Mouse (Mus musculus): ENCODE measurements at regions not wholly inside any gene's neighbourhood (a gene's known extent, or its start where the extent isn't known, plus 50 kb on each side); places are given as distances from the start of the nearest gene placed in this dataset.
"Not testable (repeated sequence)": the region's sequence is repeated elsewhere in the genome, so short reads cannot be mapped to it uniquely, and the experiment has no call there.

DNA sequence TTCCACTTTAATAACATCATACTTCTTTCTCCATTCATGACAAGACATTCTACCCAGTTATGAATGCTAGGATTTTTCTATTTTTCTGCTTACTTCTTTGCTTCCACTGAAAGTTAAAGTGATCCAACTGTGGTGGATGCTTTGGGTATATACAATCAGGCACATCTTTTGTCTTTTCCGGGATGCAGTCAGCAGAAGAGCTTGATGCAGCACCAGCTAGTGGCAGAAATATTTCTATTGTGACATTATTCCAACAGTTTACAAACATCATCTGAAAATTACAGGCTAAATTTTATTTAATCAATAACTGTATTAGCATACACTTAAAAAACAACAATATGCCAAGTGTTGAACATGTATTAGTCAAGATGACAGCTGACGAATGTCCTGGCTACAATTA lies 336.3 kb downstream of the Tm4sf1 start:
- ATAC-seq (ENCODE audit: low FRiP score, low read depth): no peak
- no peaks in the 10 kb centered on the region for H3K9me3 ChIP-seq
- H3K4me2 ChIP-seq (replicated peaks): no peak overlapping the region
- H3K36me3 ChIP-seq: no peaks in the 10 kb centered on the region
- no peak overlapping the region for H3K4me3 ChIP-seq
- H3K27me3 ChIP-seq: no peaks in the 10 kb centered on the region
- no peak overlapping the region for H3K9ac ChIP-seq (replicated peaks)
- H3K27ac ChIP-seq (replicated peaks): no peak overlapping the region
- H3K4me1 ChIP-seq: peaks cover 14% of the 10 kb centered on the region
- 90% methylated on average over 2 of the region's 2 CpGs for WGBS

- WGBS: 87% methylated on average over 3 of the region's 3 CpGs
- Histone ChIP-seq H3K9me3 (no peaks in the 10 kb centered on the region), H3K9ac (replicated peaks) (no peak overlapping the region), H3K36me3 (no peaks in the 10 kb centered on the region), H3K27me3 (no peaks in the 10 kb centered on the region), H3K27ac (replicated peaks) (no peak overlapping the region), H3K4me2 (replicated peaks) (no peak overlapping the region), H3K4me3 (no peak overlapping the region), H3K4me1 (peaks cover 14% of the 10 kb centered on the region)
- ATAC-seq (ENCODE audit: low FRiP score, low read depth): no peak
These were observed 337.6 kb downstream of the Tm4sf1 start for GRCm38 (mm10) chr3:56964156-56964555.

- ATAC-seq (ENCODE audit: low FRiP score, low read depth): no peak
These were observed 338.5 kb downstream of the Tm4sf1 start for GRCm38 (mm10) chr3:56963251-56963650.

DNA sequence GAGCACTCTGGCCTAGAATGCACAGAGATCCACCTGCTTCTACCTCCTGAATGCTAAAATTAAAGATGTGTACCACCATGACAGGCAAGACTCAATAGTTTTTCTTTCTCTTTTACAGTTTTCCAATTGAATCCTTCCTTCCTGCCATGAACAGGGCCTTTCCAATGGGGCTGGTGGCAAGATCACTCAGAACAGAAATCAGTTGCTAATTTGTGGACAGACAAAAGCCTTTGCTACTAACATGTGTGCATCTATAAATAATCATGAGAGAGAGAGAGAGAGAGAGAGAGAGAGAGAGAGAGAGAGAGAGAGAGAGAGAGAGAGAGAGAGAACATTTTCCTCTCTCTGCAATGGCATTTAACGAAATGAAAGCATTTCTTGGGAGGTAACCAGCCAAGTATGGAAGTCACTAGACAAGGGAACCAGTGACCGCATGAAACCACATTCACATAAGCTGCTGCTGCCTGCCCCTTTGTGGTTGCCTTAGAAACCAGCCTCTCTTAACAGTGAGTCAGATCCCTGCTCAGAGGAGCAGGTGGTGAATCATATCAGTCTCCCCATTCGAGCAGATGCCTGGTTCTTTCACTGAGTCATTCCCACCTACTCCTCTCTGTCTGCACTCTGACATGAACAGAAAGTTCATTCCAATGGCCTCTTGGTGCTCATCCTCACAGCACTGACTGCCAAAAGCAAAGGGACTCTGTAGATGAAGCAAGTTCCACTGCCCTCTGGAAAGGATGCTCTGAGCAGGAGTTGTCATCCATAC lies 339.4 kb downstream of the Tm4sf1 start:
- ATAC-seq (ENCODE audit: low FRiP score, low read depth): peak; percentile 92
- Histone ChIP-seq H3K9ac (replicated peaks) (no peak overlapping the region), H3K27ac (replicated peaks) (peak overlapping the region; percentile 56), H3K4me3 (no peak overlapping the region), H3K9me3 (no peaks in the 10 kb centered on the region), H3K27me3 (no peaks in the 10 kb centered on the region), H3K4me2 (replicated peaks) (no peak overlapping the region), H3K4me1 (peaks cover 14% of the 10 kb centered on the region), H3K36me3 (no peaks in the 10 kb centered on the region)
- 11% methylated on average over 3 of the region's 3 CpGs for WGBS

More at GRCm38 (mm10) chr3:56963251-56963650, 338.5 kb downstream of the Tm4sf1 start:
- Histone ChIP-seq H3K4me1 (peaks cover 14% of the 10 kb centered on the region), H3K9ac (replicated peaks) (no peak overlapping the region), H3K9me3 (no peaks in the 10 kb centered on the region), H3K36me3 (no peaks in the 10 kb centered on the region), H3K4me2 (replicated peaks) (no peak overlapping the region), H3K27me3 (no peaks in the 10 kb centered on the region), H3K27ac (replicated peaks) (peak overlapping the region; percentile 56), H3K4me3 (no peak overlapping the region)
- WGBS: 77% methylated on average over 3 of the region's 3 CpGs

GRCm38 (mm10) chr3:56956978-56957377 lies 344.8 kb downstream of the Tm4sf1 start:
- H3K4me2 ChIP-seq (replicated peaks): no peak overlapping the region
- no peaks in the 10 kb centered on the region for H3K9me3 ChIP-seq
- ATAC-seq (ENCODE audit: low FRiP score, low read depth): no peak
- H3K4me3 ChIP-seq: no peak overlapping the region
- H3K27me3 ChIP-seq: no peaks in the 10 kb centered on the region
- H3K4me1 ChIP-seq: peaks cover 18% of the 10 kb centered on the region
- H3K9ac ChIP-seq (replicated peaks): no peak overlapping the region
- WGBS: 87% methylated on average over 2 of the region's 2 CpGs
- H3K36me3 ChIP-seq: no peaks in the 10 kb centered on the region
- H3K27ac ChIP-seq (replicated peaks): no peak overlapping the region

GRCm38 (mm10) chr3:56955799-56956121 lies 346.0 kb downstream of the Tm4sf1 start:
- no peak overlapping the region for H3K4me2 ChIP-seq (replicated peaks)
- H3K36me3 ChIP-seq: no peaks in the 10 kb centered on the region
- 38% methylated on average over 2 of the region's 2 CpGs for WGBS
- H3K27ac ChIP-seq (replicated peaks): peak overlapping the region; percentile 61
- peak; percentile 27; the same call in 1 of the 2 replicates for ATAC-seq (ENCODE audit: low FRiP score, low read depth)
- no peak overlapping the region for H3K9ac ChIP-seq (replicated peaks)
- no peaks in the 10 kb centered on the region for H3K9me3 ChIP-seq
- no peak overlapping the region for H3K4me3 ChIP-seq
- H3K27me3 ChIP-seq: no peaks in the 10 kb centered on the region
- peaks cover 16% of the 10 kb centered on the region for H3K4me1 ChIP-seq

GRCm38 (mm10) chr3:56955098-56955798 lies 346.5 kb downstream of the Tm4sf1 start:
- Histone ChIP-seq H3K36me3 (no peaks in the 10 kb centered on the region), H3K4me2 (replicated peaks) (no peak overlapping the region), H3K4me1 (peaks cover 16% of the 10 kb centered on the region), H3K27ac (replicated peaks) (peak overlapping the region; percentile 61), H3K9ac (replicated peaks) (no peak overlapping the region), H3K4me3 (no peak overlapping the region), H3K9me3 (no peaks in the 10 kb centered on the region), H3K27me3 (no peaks in the 10 kb centered on the region)
- ATAC-seq (ENCODE audit: low FRiP score, low read depth): peak; percentile 91
- 36% methylated on average over 7 of the region's 7 CpGs for WGBS

- not testable (repeated sequence) for H3K27me3 ChIP-seq; H3K4me3 ChIP-seq; H3K36me3 ChIP-seq; H3K4me2 ChIP-seq (replicated peaks); H3K9me3 ChIP-seq; H3K9ac ChIP-seq (replicated peaks); H3K4me1 ChIP-seq; ATAC-seq (ENCODE audit: low FRiP score, low read depth); H3K27ac ChIP-seq (replicated peaks)
- WGBS: no CpG with 5 or more reads among the region's 1 CpGs
These were observed 359.2 kb downstream of the Tm4sf1 start for GRCm38 (mm10) chr3:56942557-56942956.

- not testable (repeated sequence) for H3K4me2 ChIP-seq (replicated peaks); H3K27me3 ChIP-seq; H3K4me3 ChIP-seq; H3K36me3 ChIP-seq; H3K9me3 ChIP-seq; ATAC-seq (ENCODE audit: low FRiP score, low read depth); H3K9ac ChIP-seq (replicated peaks); H3K27ac ChIP-seq (replicated peaks); H3K4me1 ChIP-seq
- 94% methylated on average over 1 of the region's 2 CpGs for WGBS
These were observed 372.8 kb downstream of the Tm4sf1 start for GRCm38 (mm10) chr3:56928940-56929339.

DNA sequence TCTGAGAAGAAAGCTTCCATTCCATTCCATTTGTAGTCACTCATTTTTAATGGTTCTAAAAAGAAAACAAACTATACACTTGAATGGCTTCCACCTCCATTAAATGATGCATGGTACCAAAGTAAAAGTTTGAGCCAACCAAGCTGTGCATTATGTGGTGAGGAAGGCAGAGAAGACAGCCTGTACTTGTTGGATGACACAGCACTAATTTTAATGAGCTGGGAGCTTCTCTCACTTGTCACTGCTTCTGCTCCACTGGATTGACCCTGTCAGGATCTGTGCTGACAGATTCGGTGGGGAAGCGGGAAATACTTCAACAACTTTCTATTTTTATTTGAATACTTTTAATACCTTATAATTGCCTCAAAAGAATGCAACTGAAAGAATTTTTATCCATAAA lies 403.3 kb downstream of the Tm4sf1 start:
- Histone ChIP-seq H3K27me3 (no peaks in the 10 kb centered on the region), H3K4me1 (peaks cover 4% of the 10 kb centered on the region; the same call in 1 of the 2 replicates), H3K4me2 (replicated peaks) (no peak overlapping the region), H3K27ac (replicated peaks) (no peak overlapping the region), H3K9ac (replicated peaks) (no peak overlapping the region), H3K9me3 (no peaks in the 10 kb centered on the region), H3K4me3 (no peak overlapping the region), H3K36me3 (no peaks in the 10 kb centered on the region)
- 86% methylated on average over 2 of the region's 2 CpGs for WGBS
- no peak for ATAC-seq (ENCODE audit: low FRiP score, low read depth)

DNA sequence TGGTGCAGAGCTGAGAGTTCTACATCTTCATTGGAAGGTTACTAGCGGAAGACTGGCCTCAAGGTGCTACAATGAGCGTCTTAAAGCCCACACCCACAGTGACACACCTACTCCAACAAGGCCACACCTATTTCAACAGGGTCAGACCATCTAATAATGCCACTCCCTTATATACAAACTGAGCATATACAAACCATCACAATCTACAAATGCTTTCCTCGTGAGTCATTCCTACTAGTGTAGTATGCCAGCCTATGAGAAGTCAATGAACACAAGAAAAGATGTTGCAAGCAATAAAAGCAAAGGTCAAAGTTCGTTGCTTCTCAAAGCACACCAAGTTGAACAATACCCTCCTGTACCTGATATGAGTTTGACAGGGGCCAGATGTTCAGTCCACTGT lies 424.7 kb downstream of the Tm4sf1 start:
- ATAC-seq (ENCODE audit: low FRiP score, low read depth): no peak
- H3K9me3 ChIP-seq: no peaks in the 10 kb centered on the region
- no peaks in the 10 kb centered on the region for H3K36me3 ChIP-seq
- 89% methylated on average over 4 of the region's 4 CpGs for WGBS
- no peak overlapping the region for H3K4me3 ChIP-seq
- H3K27ac ChIP-seq (replicated peaks): no peak overlapping the region
- no peaks in the 10 kb centered on the region for H3K4me1 ChIP-seq
- H3K27me3 ChIP-seq: no peaks in the 10 kb centered on the region
- no peak overlapping the region for H3K9ac ChIP-seq (replicated peaks)
- no peak overlapping the region for H3K4me2 ChIP-seq (replicated peaks)

DNA sequence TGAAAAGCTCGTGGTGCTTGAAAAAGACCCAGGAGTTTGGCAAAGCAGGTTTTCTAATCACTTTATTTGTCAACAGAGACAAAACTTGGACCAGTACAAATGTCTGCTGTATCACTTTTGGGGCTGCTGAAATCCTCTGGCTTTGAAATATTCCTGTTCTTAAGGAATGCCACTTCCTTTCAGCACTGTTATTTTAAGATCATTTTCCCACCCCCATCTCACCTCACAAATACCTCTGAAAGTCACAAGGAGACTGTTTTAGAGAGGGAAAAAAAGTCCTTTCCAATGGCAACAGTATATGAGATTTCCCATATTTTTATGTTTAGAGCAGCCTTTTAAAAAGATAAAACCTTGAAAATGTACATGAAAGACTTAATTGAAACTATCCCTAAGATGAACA lies 438.2 kb downstream of the Tm4sf1 start:
- WGBS: 74% methylated on average over 1 of the region's 1 CpGs
- H3K4me2 ChIP-seq (replicated peaks): no peak overlapping the region
- ATAC-seq (ENCODE audit: low FRiP score, low read depth): no peak
- no peaks in the 10 kb centered on the region for H3K27me3 ChIP-seq
- no peaks in the 10 kb centered on the region for H3K36me3 ChIP-seq
- no peak overlapping the region for H3K9ac ChIP-seq (replicated peaks)
- no peak overlapping the region for H3K27ac ChIP-seq (replicated peaks)
- H3K4me3 ChIP-seq: no peak overlapping the region
- no peaks in the 10 kb centered on the region for H3K4me1 ChIP-seq
- no peaks in the 10 kb centered on the region for H3K9me3 ChIP-seq

Measured in midbrain, embryonic 12.5 days (tissue).